Mouse (Mus musculus): Measurements from ENCODE around the gene Sox14. TPM values are rescaled to one million over a fixed set of nuclear protein-coding genes. Genes with fewer than 3 reads are reported as not detected.

Gene Sox14
- total RNA-seq (2017), result not detected in 2 replicates

GRCm38 (mm10) chr9:99875618-99876372 lies at the start of gene Sox14:
Gene Sox14, minus strand, starts transcription at chr9:99876170.
- ATAC-seq (replicated peaks in 1 of 2; ENCODE audit: insufficient read depth in 1 of 2, low FRiP score in 2 of 2, low TSS enrichment in 1 of 2, low read depth in 1 of 2, poor library complexity in 2 of 2, severe bottlenecking in 2 of 2), result no peak

- ATAC-seq (replicated peaks in 1 of 2; ENCODE audit: insufficient read depth in 1 of 2, low FRiP score in 2 of 2, low TSS enrichment in 1 of 2, low read depth in 1 of 2, poor library complexity in 2 of 2, severe bottlenecking in 2 of 2), result peak; percentile 54 to 68; a peak in 3 of 4 replicates
Measured at GRCm38 (mm10) chr9:99879311-99879710, 3.3 kb upstream of the Sox14 start.

GRCm38 (mm10) chr9:99878588-99878987 lies 2.6 kb upstream of the Sox14 start:
- no peak for ATAC-seq (replicated peaks in 1 of 2; ENCODE audit: insufficient read depth in 1 of 2, low FRiP score in 2 of 2, low TSS enrichment in 1 of 2, low read depth in 1 of 2, poor library complexity in 2 of 2, severe bottlenecking in 2 of 2)

- no peak for ATAC-seq (replicated peaks in 1 of 2; ENCODE audit: insufficient read depth in 1 of 2, low FRiP score in 2 of 2, low TSS enrichment in 1 of 2, low read depth in 1 of 2, poor library complexity in 2 of 2, severe bottlenecking in 2 of 2)
Measured at GRCm38 (mm10) chr9:99877056-99877546, 1.1 kb upstream of the Sox14 start.

- no peak for ATAC-seq (replicated peaks in 1 of 2; ENCODE audit: insufficient read depth in 1 of 2, low FRiP score in 2 of 2, low TSS enrichment in 1 of 2, low read depth in 1 of 2, poor library complexity in 2 of 2, severe bottlenecking in 2 of 2)
Measured at GRCm38 (mm10) chr9:99876373-99877055, 544 bp upstream of the Sox14 start.

- no peak for ATAC-seq (replicated peaks in 1 of 2; ENCODE audit: insufficient read depth in 1 of 2, low FRiP score in 2 of 2, low TSS enrichment in 1 of 2, low read depth in 1 of 2, poor library complexity in 2 of 2, severe bottlenecking in 2 of 2)
Measured at GRCm38 (mm10) chr9:99874735-99875617, 994 bp downstream of the Sox14 start.

- no peak for ATAC-seq (replicated peaks in 1 of 2; ENCODE audit: insufficient read depth in 1 of 2, low FRiP score in 2 of 2, low TSS enrichment in 1 of 2, low read depth in 1 of 2, poor library complexity in 2 of 2, severe bottlenecking in 2 of 2)
Measured at GRCm38 (mm10) chr9:99873721-99874120, 2.2 kb downstream of the Sox14 start.

GRCm38 (mm10) chr9:99873116-99873620 lies 2.8 kb downstream of the Sox14 start:
- ATAC-seq (replicated peaks in 1 of 2; ENCODE audit: insufficient read depth in 1 of 2, low FRiP score in 2 of 2, low TSS enrichment in 1 of 2, low read depth in 1 of 2, poor library complexity in 2 of 2, severe bottlenecking in 2 of 2), result no peak

GRCm38 (mm10) chr9:99872204-99873115 lies 3.5 kb downstream of the Sox14 start:
- no peak for ATAC-seq (replicated peaks in 1 of 2; ENCODE audit: insufficient read depth in 1 of 2, low FRiP score in 2 of 2, low TSS enrichment in 1 of 2, low read depth in 1 of 2, poor library complexity in 2 of 2, severe bottlenecking in 2 of 2)

- no peak for ATAC-seq (replicated peaks in 1 of 2; ENCODE audit: insufficient read depth in 1 of 2, low FRiP score in 2 of 2, low TSS enrichment in 1 of 2, low read depth in 1 of 2, poor library complexity in 2 of 2, severe bottlenecking in 2 of 2)
Measured at GRCm38 (mm10) chr9:99871556-99872203, 4.3 kb downstream of the Sox14 start.

- no peak for ATAC-seq (replicated peaks in 1 of 2; ENCODE audit: insufficient read depth in 1 of 2, low FRiP score in 2 of 2, low TSS enrichment in 1 of 2, low read depth in 1 of 2, poor library complexity in 2 of 2, severe bottlenecking in 2 of 2)
Measured at GRCm38 (mm10) chr9:99870780-99871555, 5.0 kb downstream of the Sox14 start.

GRCm38 (mm10) chr9:99869936-99870779 lies 5.8 kb downstream of the Sox14 start:
- ATAC-seq (replicated peaks in 1 of 2; ENCODE audit: insufficient read depth in 1 of 2, low FRiP score in 2 of 2, low TSS enrichment in 1 of 2, low read depth in 1 of 2, poor library complexity in 2 of 2, severe bottlenecking in 2 of 2), result peak; percentile 24 to 54; a peak in 3 of 4 replicates

- ATAC-seq (replicated peaks in 1 of 2; ENCODE audit: insufficient read depth in 1 of 2, low FRiP score in 2 of 2, low TSS enrichment in 1 of 2, low read depth in 1 of 2, poor library complexity in 2 of 2, severe bottlenecking in 2 of 2), result no peak
Measured at GRCm38 (mm10) chr9:99869275-99869674, 6.7 kb downstream of the Sox14 start.

GRCm38 (mm10) chr9:99868606-99869005 lies 7.4 kb downstream of the Sox14 start:
- ATAC-seq (replicated peaks in 1 of 2; ENCODE audit: insufficient read depth in 1 of 2, low FRiP score in 2 of 2, low TSS enrichment in 1 of 2, low read depth in 1 of 2, poor library complexity in 2 of 2, severe bottlenecking in 2 of 2), result no peak; a peak in 1 of 4 replicates

GRCm38 (mm10) chr9:99868054-99868453 lies 7.9 kb downstream of the Sox14 start:
- ATAC-seq (replicated peaks in 1 of 2; ENCODE audit: insufficient read depth in 1 of 2, low FRiP score in 2 of 2, low TSS enrichment in 1 of 2, low read depth in 1 of 2, poor library complexity in 2 of 2, severe bottlenecking in 2 of 2), result no peak
